Mouse (Mus musculus) heart, embryonic 14.5 days (tissue): ENCODE measurements around the gene A230050P20Rik. TPM values are rescaled to one million over a fixed set of nuclear protein-coding genes. Genes with fewer than 3 reads are reported as not detected.
"Not testable (repeated sequence)": the region's sequence is repeated elsewhere in the genome, so short reads cannot be mapped to it uniquely, and the experiment has no call there.

Experiments used
- ATAC-seq: fragments of 200-750 bp; cut with Nextera tagmentation; 2 replicates; pipeline ENCODE4 v1.8.0; 2017; ENCODE audit warnings: low read depth, moderate TSS enrichment; ENCODE audit not compliant: insufficient number of reproducible peaks, insufficient read depth, low FRiP score
- H3K27ac ChIP-seq, 2 experiments: fragments of 200-500 bp in 1 of 2; fragments of 300-500 bp in 1 of 2; sonication (generic) in 1 of 2; replicated peaks in 1 of 2; 2 replicates each; pipeline ENCODE4 v1.5.1; 2012 to 2014; ENCODE audit warnings: low read depth in 2 of 2, low read length in 2 of 2, control low read depth in 1 of 2, mild to moderate bottlenecking in 1 of 2, mixed read lengths in 1 of 2; ENCODE audit not compliant: control insufficient read depth in 1 of 2, insufficient read depth in 1 of 2
- H3K27me3 ChIP-seq: fragments of 300-500 bp; sonication (generic); 2 replicates; pipeline ENCODE4 v1.6.1; 2014; ENCODE audit warnings: mild to moderate bottlenecking, low read length, control low read depth; ENCODE audit not compliant: control insufficient read depth, insufficient read depth
- H3K36me3 ChIP-seq: fragments of 300-500 bp; sonication (generic); 2 replicates; pipeline ENCODE4 v1.6.1; 2014; ENCODE audit warnings: mild to moderate bottlenecking, control low read depth, low read length, mixed read lengths; ENCODE audit not compliant: control insufficient read depth, insufficient read depth
- H3K4me1 ChIP-seq, 2 experiments: fragments of 200-500 bp in 1 of 2; fragments of 300-500 bp in 1 of 2; sonication (generic) in 1 of 2; 2 replicates each; pipeline ENCODE4 v1.6.1; 2012 to 2014; ENCODE audit warnings: low read length in 2 of 2, control low read depth in 1 of 2, mixed read lengths in 1 of 2; ENCODE audit not compliant: control insufficient read depth in 2 of 2, insufficient read depth in 2 of 2
- H3K4me2 ChIP-seq: fragments of 300-500 bp; sonication (generic); 2 replicates; pipeline ENCODE4 v1.6.1; 2014; ENCODE audit warnings: mild to moderate bottlenecking, low read length
- H3K4me3 ChIP-seq, 2 experiments: fragments of 200-500 bp in 1 of 2; fragments of 300-500 bp in 1 of 2; sonication (generic) in 1 of 2; 2 replicates each; pipeline ENCODE4 v1.5.1; 2012 to 2014; ENCODE audit warnings: low read length in 2 of 2, mild to moderate bottlenecking in 2 of 2, control low read depth in 1 of 2, low read depth in 1 of 2, moderate library complexity in 1 of 2; ENCODE audit not compliant: control insufficient read depth in 1 of 2, insufficient read depth in 1 of 2
- H3K9ac ChIP-seq: fragments of 300-500 bp; sonication (generic); 2 replicates; pipeline ENCODE4 v1.6.1; 2014; ENCODE audit warnings: mild to moderate bottlenecking, low read length
- H3K9me3 ChIP-seq: fragments of 300-500 bp; sonication (generic); 2 replicates; pipeline ENCODE4 v1.6.1; 2016; ENCODE audit warnings: low read length, control low read depth; ENCODE audit not compliant: control insufficient read depth
- WGBS: fragments of 180-500 bp; shearing (Covaris S2); extraction: QIAGEN DNeasy Blood & Tissue Kit; methylation state at CpG from one replicate; pipeline ENCODE4 v1.1.7; 2014; 5-methylcytosine and 5-hydroxymethylcytosine counted together
- polyA plus RNA-seq: library from polyadenylated mRNA; unstranded; fragments of >200 nt; fragmentation: Nextera tagmentation; extraction: Ambion mirVana; gene quantifications from 2 replicates; pipeline ENCODE4 v1.2.1, GENCODE M21; 2014

Gene A230050P20Rik
- polyA plus RNA-seq, 1 experiment from 2014 or later: 4.5 TPM

DNA sequence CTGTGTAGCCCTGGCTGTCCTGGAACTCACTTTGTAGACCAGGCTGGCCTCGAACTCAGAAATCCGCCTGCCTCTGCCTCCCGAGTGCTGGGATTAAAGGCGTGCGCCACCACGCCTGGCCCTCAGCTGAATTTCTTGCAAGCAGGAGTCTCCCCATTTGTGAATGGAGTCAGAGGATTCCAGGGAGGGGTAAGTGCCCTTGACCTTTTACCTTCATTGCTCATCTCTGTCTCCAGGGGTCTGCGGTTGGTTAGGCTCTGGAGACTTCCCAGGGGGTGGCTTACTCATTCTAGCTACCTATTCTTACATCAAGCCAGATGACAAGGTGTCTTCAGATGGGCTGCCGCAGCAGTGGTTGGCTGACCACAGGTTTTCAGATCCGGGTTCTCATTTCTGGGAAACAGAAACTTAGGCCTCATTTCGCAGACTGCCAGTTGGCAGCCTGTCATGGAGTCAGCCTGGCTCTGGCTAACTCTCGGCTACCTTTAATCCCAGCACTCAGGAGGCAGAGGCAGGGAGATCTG, 32.9 kb upstream of the A230050P20Rik start:
- not testable (repeated sequence) for H3K4me3 ChIP-seq, H3K4me1 ChIP-seq, H3K27ac ChIP-seq, H3K9me3 ChIP-seq, H3K36me3 ChIP-seq, ATAC-seq, H3K9ac ChIP-seq, H3K4me2 ChIP-seq
- H3K27me3 ChIP-seq: peaks cover 14% of the 10 kb centered on the region
- 79% methylated on average over 10 of the region's 11 CpGs for WGBS

DNA sequence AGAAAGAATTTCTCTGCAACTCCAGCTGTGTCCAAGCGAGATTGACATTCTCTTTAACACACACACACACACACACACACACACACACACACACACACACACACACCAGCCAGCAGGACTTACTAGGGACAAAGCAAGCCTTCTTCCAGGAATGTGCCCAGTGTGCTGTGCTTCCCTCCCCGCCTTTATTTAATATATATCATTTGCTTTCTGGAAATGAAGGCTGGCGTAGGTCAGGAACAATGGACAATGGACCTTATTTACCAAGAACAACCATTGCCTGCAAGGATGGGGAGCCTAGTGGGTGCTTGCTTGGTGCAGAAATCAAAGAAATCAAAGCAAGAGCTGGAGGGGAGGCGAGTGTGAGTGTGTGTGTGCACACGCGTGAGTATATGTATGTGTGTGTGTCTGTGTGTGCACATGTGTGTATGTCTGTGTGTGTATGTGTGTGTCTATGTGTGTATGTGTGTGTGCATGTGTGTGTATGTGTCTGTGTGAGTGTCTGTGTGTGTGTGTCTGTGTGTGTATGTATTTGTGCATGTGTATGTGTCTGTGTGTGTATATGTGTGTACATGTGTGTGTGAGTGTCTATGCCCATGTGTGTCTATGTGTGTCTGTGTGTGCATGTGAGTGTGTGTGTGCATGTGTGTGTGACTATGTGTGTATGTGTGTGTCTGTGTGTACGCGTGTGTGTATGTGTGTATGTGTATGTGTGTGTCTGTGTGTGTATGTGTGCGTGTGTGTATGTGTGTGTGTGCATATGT, 31.1 kb upstream of the A230050P20Rik start:
- Histone ChIP-seq H3K4me2 (no peak overlapping the region), H3K27ac (no peak overlapping the region), H3K4me1 (no peaks in the 10 kb centered on the region), H3K36me3 (no peaks in the 10 kb centered on the region), H3K4me3 (no peak overlapping the region), H3K27me3 (peaks cover 6% of the 10 kb centered on the region; the same call in 1 of the 2 replicates), H3K9ac (no peak overlapping the region), H3K9me3 (no peaks in the 10 kb centered on the region)
- WGBS: 79% methylated on average over 9 of the region's 9 CpGs
- ATAC-seq: no peak

DNA sequence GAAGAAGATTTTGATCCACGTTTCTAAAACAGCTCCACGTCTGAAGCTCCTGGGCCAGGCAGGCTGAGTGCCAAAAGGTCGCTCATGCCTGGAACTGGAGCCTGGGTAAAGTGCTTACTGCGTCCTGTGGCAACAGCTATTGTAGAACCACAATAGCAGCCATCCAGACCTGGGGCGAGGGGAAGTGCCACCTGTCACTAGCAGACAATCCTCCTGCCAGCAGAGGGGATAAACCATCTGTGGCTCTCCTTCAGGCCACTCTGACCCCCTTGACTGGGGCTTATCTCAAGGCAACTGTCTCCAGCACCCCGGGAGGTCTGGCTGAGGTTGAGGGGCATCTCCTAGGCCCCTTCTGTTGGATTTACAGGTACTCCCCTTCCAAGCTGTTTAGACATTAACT, 29.5 kb upstream of the A230050P20Rik start:
- no peak overlapping the region for H3K4me2 ChIP-seq
- no peaks in the 10 kb centered on the region for H3K36me3 ChIP-seq
- no peaks in the 10 kb centered on the region for H3K4me1 ChIP-seq
- H3K9me3 ChIP-seq: no peaks in the 10 kb centered on the region
- H3K27me3 ChIP-seq: no peaks in the 10 kb centered on the region
- no peak overlapping the region for H3K9ac ChIP-seq
- no peak overlapping the region for H3K4me3 ChIP-seq
- H3K27ac ChIP-seq: no peak overlapping the region
- ATAC-seq: no peak
- 45% methylated on average over 6 of the region's 6 CpGs for WGBS

DNA sequence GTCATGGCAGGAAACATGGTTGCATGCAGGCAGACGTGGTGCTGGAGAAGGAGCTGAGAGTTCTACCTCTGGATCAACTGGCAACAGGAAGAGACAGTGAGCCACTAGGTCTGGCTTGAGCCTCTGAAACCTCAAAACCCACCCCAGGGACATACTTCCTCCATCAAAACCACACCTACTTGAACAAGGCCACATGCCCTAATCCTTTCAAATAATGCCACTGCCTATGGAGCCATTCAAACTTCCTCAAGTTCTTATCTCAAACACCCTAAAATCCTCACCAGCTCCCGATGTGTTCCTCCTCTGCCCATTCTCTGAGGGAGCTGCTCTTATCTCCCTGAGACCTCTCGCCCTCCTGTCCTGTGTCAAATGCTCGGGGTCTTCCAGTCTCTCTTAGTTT, 26.2 kb upstream of the A230050P20Rik start:
- 0 out of 2 replicates have a peak, but pooled peaks cover 3% of the 10 kb centered on the region for H3K27me3 ChIP-seq
- H3K27ac ChIP-seq: no peak overlapping the region
- no peaks in the 10 kb centered on the region for H3K36me3 ChIP-seq
- 43% methylated on average over 4 of the region's 4 CpGs for WGBS
- no peaks in the 10 kb centered on the region for H3K4me1 ChIP-seq
- no peak for ATAC-seq
- H3K9ac ChIP-seq: no peak overlapping the region
- no peaks in the 10 kb centered on the region for H3K9me3 ChIP-seq
- no peak overlapping the region for H3K4me2 ChIP-seq
- no peak overlapping the region for H3K4me3 ChIP-seq

DNA sequence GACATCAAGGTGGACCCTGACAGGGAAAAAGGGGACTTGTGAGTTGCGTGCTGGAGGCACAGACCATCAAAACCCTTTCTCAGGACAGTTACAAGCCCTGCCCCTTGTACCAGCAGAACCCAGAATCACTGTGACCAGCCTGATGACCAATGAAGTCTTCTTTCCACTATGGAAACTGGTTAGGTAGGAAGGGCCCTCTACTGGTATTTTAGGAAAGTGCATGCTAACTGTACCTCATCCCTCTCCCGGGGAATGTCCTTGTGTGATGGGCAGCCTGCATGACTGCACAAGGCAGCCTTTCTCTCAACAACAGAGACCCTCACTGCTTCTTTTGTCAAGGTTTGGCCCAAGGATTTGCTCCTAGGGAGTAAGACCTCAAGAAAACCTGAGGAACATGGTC, 25.8 kb upstream of the A230050P20Rik start:
- H3K4me1 ChIP-seq: no peaks in the 10 kb centered on the region
- no peak overlapping the region for H3K27ac ChIP-seq
- no peak overlapping the region for H3K4me2 ChIP-seq
- 0 out of 2 replicates have a peak, but pooled peaks cover 3% of the 10 kb centered on the region for H3K27me3 ChIP-seq
- WGBS: 22% methylated on average over 2 of the region's 2 CpGs
- H3K4me3 ChIP-seq: no peak overlapping the region
- no peaks in the 10 kb centered on the region for H3K36me3 ChIP-seq
- H3K9ac ChIP-seq: no peak overlapping the region
- ATAC-seq: no peak
- no peaks in the 10 kb centered on the region for H3K9me3 ChIP-seq

DNA sequence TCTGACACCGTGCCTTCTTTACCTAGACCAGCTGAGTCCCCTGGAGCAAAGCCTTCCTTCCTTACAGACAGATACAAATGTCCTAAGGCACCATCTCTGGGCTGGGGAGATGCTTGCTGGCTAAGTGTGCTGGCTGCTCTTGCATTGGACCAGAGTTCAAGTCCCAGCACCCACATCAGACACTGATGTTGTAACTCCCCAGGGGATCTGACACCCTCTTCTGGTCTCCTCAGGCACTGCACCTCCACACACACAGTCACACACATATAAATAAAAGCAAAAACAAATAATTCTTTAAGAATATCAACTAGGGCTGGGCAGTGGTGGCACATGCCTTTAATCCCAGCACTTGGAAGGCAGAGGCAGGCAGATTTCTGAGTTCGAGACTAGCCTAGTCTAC, 18.3 kb upstream of the A230050P20Rik start:
- no peak overlapping the region for H3K4me2 ChIP-seq
- H3K27me3 ChIP-seq: 0 out of 2 replicates have a peak, but pooled peaks cover 3% of the 10 kb centered on the region
- 70% methylated on average over 2 of the region's 2 CpGs for WGBS
- H3K9me3 ChIP-seq: no peaks in the 10 kb centered on the region
- H3K27ac ChIP-seq: no peak overlapping the region
- H3K36me3 ChIP-seq: no peaks in the 10 kb centered on the region
- H3K4me3 ChIP-seq: no peak overlapping the region
- no peaks in the 10 kb centered on the region for H3K4me1 ChIP-seq
- ATAC-seq: no peak
- no peak overlapping the region for H3K9ac ChIP-seq

DNA sequence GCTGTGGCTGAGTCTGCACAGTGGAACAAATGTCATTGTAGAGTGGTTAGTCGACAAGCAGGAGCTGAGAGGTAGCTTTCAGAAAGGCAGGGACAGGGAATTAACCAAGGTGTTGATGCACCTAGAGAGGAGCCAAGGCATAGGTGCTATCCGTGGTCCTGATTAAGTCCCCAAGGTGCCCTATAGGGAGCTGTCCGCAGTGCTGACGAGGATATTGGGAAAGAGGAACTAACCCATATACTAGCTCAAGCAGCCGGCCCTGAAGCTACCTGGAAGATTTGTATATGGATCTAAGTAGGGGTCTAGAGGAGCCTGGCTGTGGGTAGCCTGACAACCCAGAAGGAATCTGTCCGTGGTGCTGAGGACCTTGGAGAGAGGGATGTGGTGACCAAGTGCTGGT, 11.3 kb upstream of the A230050P20Rik start:
- H3K4me1 ChIP-seq: no peaks in the 10 kb centered on the region
- H3K9me3 ChIP-seq: no peaks in the 10 kb centered on the region
- no peak overlapping the region for H3K4me2 ChIP-seq
- ATAC-seq: no peak
- H3K27me3 ChIP-seq: no peaks in the 10 kb centered on the region
- no peak overlapping the region for H3K27ac ChIP-seq
- no peaks in the 10 kb centered on the region for H3K36me3 ChIP-seq
- H3K9ac ChIP-seq: no peak overlapping the region
- WGBS: 9% methylated on average over 6 of the region's 6 CpGs
- H3K4me3 ChIP-seq: no peak overlapping the region

DNA sequence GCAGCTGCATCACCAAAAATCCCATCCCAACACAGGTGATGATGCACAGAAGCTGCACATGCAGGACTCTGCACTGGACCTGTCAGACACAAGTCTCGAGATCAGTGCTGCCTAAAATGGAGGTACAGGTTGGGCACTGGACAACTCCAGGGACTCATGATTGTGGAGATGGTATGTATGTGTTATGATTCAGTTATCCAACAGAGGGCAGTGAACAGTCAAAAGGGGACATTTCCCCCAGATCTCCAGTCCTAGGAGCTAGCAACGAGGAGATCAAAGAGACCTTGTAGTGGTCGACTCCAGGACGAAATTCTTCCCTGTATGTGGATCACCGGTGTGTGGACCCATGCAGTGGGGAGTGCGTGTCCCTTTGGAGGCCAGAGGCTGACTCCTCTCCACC, 8.5 kb upstream of the A230050P20Rik start:
- H3K27me3 ChIP-seq: no peaks in the 10 kb centered on the region
- ATAC-seq: no peak

More for the DNA sequence above, 8.5 kb upstream of the A230050P20Rik start:
- Histone ChIP-seq H3K9me3 (no peaks in the 10 kb centered on the region), H3K4me2 (no peak overlapping the region), H3K27ac (no peak overlapping the region), H3K4me3 (no peak overlapping the region), H3K36me3 (no peaks in the 10 kb centered on the region), H3K9ac (no peak overlapping the region), H3K4me1 (no peaks in the 10 kb centered on the region)
- WGBS: 47% methylated on average over 6 of the region's 6 CpGs
